Mouse (Mus musculus) lung, postnatal 0 days (tissue): ENCODE measurements around the gene Bscl2. TPM values are rescaled to one million over a fixed set of nuclear protein-coding genes. Genes with fewer than 3 reads are reported as not detected.
A peak's percentile ranks its signal among the peaks of the same experiment; 100 is the strongest.

Experiments used
- ATAC-seq: fragments of 200-750 bp; cut with Nextera tagmentation; 2 replicates; pipeline ENCODE4 v1.8.0; 2017; ENCODE audit warnings: moderate library complexity
- DNase-seq: peaks from one replicate; pipeline ENCODE4 v3.0.0-alpha.2; 2016; ENCODE audit warnings: low spot score
- H3K27ac ChIP-seq: fragments of 300-500 bp; sonication (generic); 2 replicates; pipeline ENCODE4 v1.5.1; 2014; ENCODE audit warnings: antibody characterized with exemption, mild to moderate bottlenecking, low read length, mixed read lengths
- H3K27me3 ChIP-seq: fragments of 300-500 bp; sonication (generic); replicated peaks from 2 replicates; pipeline ENCODE4 v1.6.1; 2014; ENCODE audit warnings: low read length, mixed read lengths; ENCODE audit not compliant: insufficient read depth
- H3K36me3 ChIP-seq: fragments of 300-500 bp; sonication (generic); 2 replicates; pipeline ENCODE4 v1.6.1; 2014; ENCODE audit warnings: low read length, mixed read lengths; ENCODE audit not compliant: insufficient read depth
- H3K4me1 ChIP-seq: fragments of 300-500 bp; sonication (generic); 2 replicates; pipeline ENCODE4 v1.6.1; 2014; ENCODE audit warnings: antibody characterized with exemption, low read depth, low read length, mixed read lengths; ENCODE audit not compliant: insufficient read depth
- H3K4me2 ChIP-seq: fragments of 300-500 bp; sonication (generic); replicated peaks from 2 replicates; pipeline ENCODE4 v1.6.1; 2014; ENCODE audit warnings: low read depth, mild to moderate bottlenecking, low read length, moderate library complexity, mixed read lengths
- H3K4me3 ChIP-seq: fragments of 300-500 bp; sonication (generic); 2 replicates; pipeline ENCODE4 v1.5.1; 2014; ENCODE audit warnings: low read depth, low read length
- H3K9ac ChIP-seq: fragments of 300-500 bp; sonication (generic); replicated peaks from 2 replicates; pipeline ENCODE4 v1.6.1; 2014; ENCODE audit warnings: low read depth, mild to moderate bottlenecking
- H3K9me3 ChIP-seq: fragments of 300-500 bp; sonication (generic); 2 replicates; pipeline ENCODE4 v1.6.1; 2016; ENCODE audit warnings: low read length, mixed read lengths
- CTCF ChIP-seq: IDR thresholded peaks from 2 replicates; pipeline ENCODE4 v1.5.1; 2016; ENCODE audit warnings: antibody characterized with exemption, mild to moderate bottlenecking
- EP300 ChIP-seq: IDR thresholded peaks from 2 replicates; pipeline ENCODE4 v1.6.1; 2016; ENCODE audit warnings: antibody characterized with exemption, mild to moderate bottlenecking, control low read depth
- WGBS: fragments of 180-500 bp; shearing (Covaris S2); extraction: QIAGEN DNeasy Blood & Tissue Kit; methylation state at CpG from one replicate; pipeline ENCODE4 v1.1.7; 2014; 5-methylcytosine and 5-hydroxymethylcytosine counted together
- polyA plus RNA-seq: library from polyadenylated mRNA; unstranded; fragments of >200 nt; fragmentation: Nextera tagmentation; extraction: Ambion mirVana; gene quantifications from 2 replicates; pipeline ENCODE4 v1.2.1, GENCODE M21; 2015

Gene Bscl2
- 66.3 and 66.8 TPM in 2 replicates for polyA plus RNA-seq

DNA sequence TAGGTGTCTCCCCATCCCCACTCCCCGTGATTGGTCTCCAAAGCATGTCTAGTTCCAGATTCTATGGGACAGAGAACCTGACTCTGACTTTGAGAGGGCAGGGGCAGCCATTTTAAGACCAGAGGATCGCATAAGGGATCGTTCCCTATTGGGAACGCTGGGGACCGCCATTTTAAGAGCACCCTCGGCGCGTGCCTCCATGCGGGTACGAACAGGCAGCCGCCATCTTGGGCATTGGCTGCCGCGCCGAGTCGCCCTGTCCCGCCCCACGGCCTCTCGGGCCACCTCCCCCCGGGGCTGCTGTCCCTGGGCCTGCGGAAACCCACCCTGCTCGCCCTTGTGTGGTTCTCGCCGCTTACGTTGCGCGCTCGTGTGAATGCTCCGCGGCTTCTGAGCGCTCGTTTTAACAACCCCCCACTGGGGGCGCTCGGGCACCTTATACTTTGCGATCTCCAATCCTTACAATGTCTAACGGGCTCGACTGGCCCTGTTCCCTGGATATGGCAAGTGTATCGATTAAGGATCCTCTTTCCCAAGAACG is at the start of gene Bscl2:
Gene Bscl2 (plus strand): TSS at position 217 of the 541 bp plus-strand sequence.
- peaks cover 13% of the 10 kb centered on the region; the same call in 1 of the 2 replicates for H3K36me3 ChIP-seq
- peak within 1 kb of the TSS; percentile 68 for H3K4me3 ChIP-seq
- H3K9ac ChIP-seq, result peak within 1 kb of the TSS; percentile 78
- no peaks in the 10 kb centered on the region for H3K27me3 ChIP-seq
- H3K9me3 ChIP-seq, result no peaks in the 10 kb centered on the region
- H3K4me1 ChIP-seq, result peaks cover 10% of the 10 kb centered on the region; the same call in 1 of the 2 replicates
- peak within 1 kb of the TSS; percentile 82 for H3K4me2 ChIP-seq
- H3K27ac ChIP-seq, result peak within 1 kb of the TSS; percentile 91
- DNase-seq (peak; percentile 91), ATAC-seq (peak; percentile 83)
- TF ChIP-seq CTCF (peak; percentile 65), EP300 (no peak; the same call in 1 of the 2 replicates)
- under 1% methylated on average over 34 of the region's 38 CpGs for WGBS

DNA sequence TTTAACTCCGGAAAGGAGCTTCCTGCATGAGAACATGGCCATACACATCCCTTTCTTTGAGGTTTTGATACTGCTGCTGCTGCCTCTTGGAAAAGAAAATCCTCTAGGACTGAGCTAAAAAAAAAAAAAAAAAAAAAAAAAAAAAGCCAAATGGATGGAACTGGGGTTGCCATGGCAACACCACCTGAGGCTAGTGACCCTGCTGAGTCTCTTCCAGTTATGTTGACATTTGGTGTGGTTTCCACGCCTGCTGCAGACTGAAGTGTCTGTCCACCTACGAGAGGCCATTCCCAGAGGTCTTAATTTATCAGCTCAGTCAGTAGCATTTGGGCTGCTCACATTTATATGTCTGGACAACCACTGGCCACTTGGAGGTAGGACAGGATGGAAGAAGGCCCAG is 48.7 kb upstream of the Bscl2 start:
- Histone ChIP-seq H3K9me3 (no peaks in the 10 kb centered on the region), H3K36me3 (peaks cover 3% of the 10 kb centered on the region; the same call in 1 of the 2 replicates), H3K4me1 (no peaks in the 10 kb centered on the region), H3K27me3 (no peaks in the 10 kb centered on the region), H3K4me2 (no peak overlapping the region), H3K27ac (no peak overlapping the region), H3K4me3 (no peak overlapping the region), H3K9ac (no peak overlapping the region)
- TF ChIP-seq EP300 (no peak), CTCF (no peak)
- 30% methylated on average over 3 of the region's 3 CpGs for WGBS
- ATAC-seq, result no peak
- peak; percentile 42 for DNase-seq

DNA sequence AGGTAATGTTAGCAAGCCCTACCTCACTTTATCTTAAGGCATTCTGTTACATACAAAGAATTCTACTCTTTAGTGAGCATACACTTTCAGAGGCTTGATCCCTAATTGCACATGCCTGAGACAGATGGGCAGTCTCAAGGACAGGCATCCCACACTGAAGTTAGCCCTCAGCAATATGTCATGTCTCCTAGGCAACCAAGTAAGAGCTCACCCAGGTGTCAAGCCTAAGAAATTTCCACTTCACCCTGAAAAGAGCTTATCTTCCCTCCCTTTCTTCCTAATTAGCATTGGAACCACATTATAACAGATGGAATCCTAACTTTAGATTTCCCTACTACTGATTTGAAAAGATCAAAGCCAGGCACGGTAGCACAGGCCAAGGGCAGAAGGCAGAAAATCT is 48.1 kb upstream of the Bscl2 start:
- H3K9me3 ChIP-seq, result no peaks in the 10 kb centered on the region
- H3K27ac ChIP-seq, result no peak overlapping the region
- ATAC-seq, result no peak
- TF ChIP-seq EP300 (no peak), CTCF (no peak)
- 43% methylated on average over 1 of the region's 1 CpGs for WGBS
- H3K4me2 ChIP-seq, result no peak overlapping the region
- no peak for DNase-seq
- no peak overlapping the region for H3K4me3 ChIP-seq
- H3K9ac ChIP-seq, result no peak overlapping the region
- H3K36me3 ChIP-seq, result peaks cover 6% of the 10 kb centered on the region; the same call in 1 of the 2 replicates
- no peaks in the 10 kb centered on the region for H3K4me1 ChIP-seq
- no peaks in the 10 kb centered on the region for H3K27me3 ChIP-seq

DNA sequence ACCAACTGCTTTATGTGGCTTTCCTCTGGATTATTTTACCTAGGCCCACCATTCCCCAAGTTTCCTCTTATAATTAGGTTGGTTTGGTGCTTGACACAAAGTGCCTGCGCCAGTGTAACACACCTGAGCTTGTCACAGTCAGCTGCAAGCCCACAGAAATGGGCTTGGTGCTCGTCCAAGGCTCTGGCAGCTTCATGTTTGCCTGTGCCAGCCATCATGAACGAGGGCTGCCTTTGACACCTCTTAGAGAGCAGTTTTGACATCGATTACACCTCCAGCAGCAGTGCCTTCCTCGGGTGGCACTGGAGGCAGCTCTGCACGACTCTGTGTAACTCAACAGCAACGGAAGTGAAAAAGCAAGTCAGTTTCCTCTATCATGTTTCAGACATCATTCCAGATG is 47.1 kb upstream of the Bscl2 start:
- TF ChIP-seq EP300 (no peak), CTCF (no peak)
- no peaks in the 10 kb centered on the region for H3K9me3 ChIP-seq
- no peak overlapping the region for H3K27ac ChIP-seq
- ATAC-seq (no peak), DNase-seq (no peak)
- no peak overlapping the region for H3K4me3 ChIP-seq
- WGBS, result 72% methylated on average over 7 of the region's 7 CpGs
- H3K27me3 ChIP-seq, result no peaks in the 10 kb centered on the region
- no peaks in the 10 kb centered on the region for H3K4me1 ChIP-seq
- no peak overlapping the region for H3K9ac ChIP-seq
- H3K4me2 ChIP-seq, result no peak overlapping the region
- H3K36me3 ChIP-seq, result peaks cover 12% of the 10 kb centered on the region

DNA sequence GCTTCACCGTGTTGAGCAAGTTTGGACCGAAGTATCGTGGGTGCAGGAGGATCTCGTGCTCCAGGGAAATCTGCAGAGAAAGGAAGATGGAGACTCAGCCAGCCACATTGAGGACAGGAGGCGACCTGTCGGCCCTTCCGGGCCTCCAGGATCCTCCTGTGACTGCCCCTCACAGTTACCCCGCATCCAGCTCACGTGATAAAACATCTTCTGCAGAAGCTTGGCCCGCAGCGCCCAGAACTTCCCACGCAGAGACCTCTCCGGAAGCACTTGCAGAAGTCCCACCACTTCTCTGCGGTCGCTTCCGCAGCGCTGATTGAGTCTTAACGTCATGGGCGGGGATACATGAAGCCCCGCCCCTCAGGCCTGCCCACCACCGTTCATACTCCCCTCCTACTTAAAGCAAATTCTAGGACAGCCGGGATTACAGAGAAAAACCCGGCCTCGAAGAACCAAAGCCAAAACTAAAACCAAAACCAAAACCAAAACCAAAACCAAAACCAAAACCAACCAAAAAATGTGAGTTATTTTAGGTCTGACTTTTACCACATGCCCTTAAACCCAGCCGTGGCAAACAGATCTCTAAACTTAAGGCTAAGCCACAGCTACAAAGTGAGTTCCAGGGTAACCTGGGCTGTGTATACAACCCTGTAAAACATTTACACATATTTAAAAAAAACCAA is 38.9 kb upstream of the Bscl2 start, which contains the start of gene Polr2g:
Gene Polr2g (minus strand): TSS at position 314 of the 683 bp plus-strand sequence.
- ATAC-seq, result peak; percentile 74
- H3K36me3 ChIP-seq, result peaks cover 11% of the 10 kb centered on the region
- peaks cover 10% of the 10 kb centered on the region for H3K4me1 ChIP-seq
- TF ChIP-seq CTCF (no peak), EP300 (no peak)
- peak within 1 kb of the TSS; percentile 86 for H3K4me2 ChIP-seq
- peak within 1 kb of the TSS; percentile 74 for H3K27ac ChIP-seq
- DNase-seq, result peak; percentile 98
- peak within 1 kb of the TSS; percentile 75 for H3K9ac ChIP-seq
- WGBS, result under 1% methylated on average over 25 of the region's 25 CpGs
- no peaks in the 10 kb centered on the region for H3K9me3 ChIP-seq
- H3K27me3 ChIP-seq, result no peaks in the 10 kb centered on the region
- H3K4me3 ChIP-seq, result peak within 1 kb of the TSS; percentile 67

DNA sequence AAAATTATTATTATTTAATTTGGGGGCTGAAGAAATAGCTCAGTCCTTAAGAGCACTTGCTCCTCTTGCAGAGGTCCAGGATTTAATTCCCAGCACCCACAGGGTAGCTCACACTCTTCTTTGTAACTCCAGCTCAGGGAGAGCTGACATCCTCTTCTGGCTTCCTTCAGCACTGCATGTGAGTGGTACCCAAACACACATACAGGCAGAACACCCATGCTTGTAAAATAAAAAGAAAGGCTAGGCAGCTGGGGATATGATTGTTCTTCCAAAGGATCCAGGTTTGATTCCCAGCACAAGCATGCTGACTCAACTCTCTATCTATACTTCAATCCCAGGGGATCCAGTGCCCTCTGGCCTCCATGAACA is 38.3 kb upstream of the Bscl2 start:
- H3K27ac ChIP-seq, result no peak overlapping the region
- H3K27me3 ChIP-seq, result no peaks in the 10 kb centered on the region
- peaks cover 8% of the 10 kb centered on the region; the same call in 1 of the 2 replicates for H3K36me3 ChIP-seq
- 0 out of 2 replicates have a peak, but pooled peaks have one; percentile 9 for TF ChIP-seq CTCF
- TF ChIP-seq EP300, result no peak
- ATAC-seq (no peak), DNase-seq (no peak)
- no peaks in the 10 kb centered on the region for H3K9me3 ChIP-seq
- peak overlapping the region; percentile 67 for H3K4me3 ChIP-seq
- peak overlapping the region; percentile 86; the same call in 1 of the 2 replicates for H3K4me2 ChIP-seq
- H3K4me1 ChIP-seq, result peaks cover 10% of the 10 kb centered on the region
- H3K9ac ChIP-seq, result no peak overlapping the region
